Mouse (Mus musculus) ES-Bruce4 (cell line): ENCODE measurements around the gene Olfr1500. TPM values are rescaled to one million over a fixed set of nuclear protein-coding genes. Genes with fewer than 3 reads are reported as not detected.
"Not testable (repeated sequence)": the region's sequence is repeated elsewhere in the genome, so short reads cannot be mapped to it uniquely, and the experiment has no call there.

Experiments used
- H3K27ac ChIP-seq: 2 replicates; pipeline ENCODE4 v1.5.1; 2012; ENCODE audit warnings: low read length, inconsistent platforms; ENCODE audit not compliant: insufficient read depth
- H3K27me3 ChIP-seq: 2 replicates; pipeline ENCODE4 v1.6.1; 2012; ENCODE audit warnings: mild to moderate bottlenecking, low read length, inconsistent platforms; ENCODE audit not compliant: control insufficient read depth, poor library complexity, insufficient read depth, severe bottlenecking
- H3K36me3 ChIP-seq: 2 replicates; pipeline ENCODE4 v1.6.1; 2012; ENCODE audit warnings: inconsistent platforms, mild to moderate bottlenecking, low read length, moderate library complexity; ENCODE audit not compliant: control insufficient read depth, poor library complexity, insufficient read depth, severe bottlenecking
- H3K4me1 ChIP-seq: one replicate; pipeline ENCODE4 v1.8.1; 2011; ENCODE audit warnings: low read length; ENCODE audit not compliant: control insufficient read depth, insufficient read depth
- H3K4me3 ChIP-seq: 2 replicates; pipeline ENCODE4 v1.5.1; 2011; ENCODE audit warnings: low read depth, mild to moderate bottlenecking, low read length
- H3K9ac ChIP-seq: 2 replicates; pipeline ENCODE4 v1.6.1; 2012; ENCODE audit warnings: low read depth, mild to moderate bottlenecking, inconsistent platforms; ENCODE audit not compliant: poor library complexity, severe bottlenecking
- H3K9me3 ChIP-seq: replicated peaks from 2 replicates; pipeline ENCODE4 v1.6.1; 2012; ENCODE audit warnings: mild to moderate bottlenecking, low read length, inconsistent platforms; ENCODE audit not compliant: control insufficient read depth, poor library complexity, insufficient read depth, severe bottlenecking
- CTCF ChIP-seq: IDR thresholded peaks from one replicate; pipeline ENCODE4 v1.8.1; 2011; ENCODE audit warnings: low read depth, low read length
- EP300 ChIP-seq: IDR thresholded peaks from 2 replicates; pipeline ENCODE4 v1.6.1; 2011; ENCODE audit warnings: low read depth, low read length; ENCODE audit not compliant: insufficient read depth
- POLR2A ChIP-seq: IDR thresholded peaks from one replicate; pipeline ENCODE4 v1.8.1; 2011; ENCODE audit warnings: low read length; ENCODE audit not compliant: insufficient read depth
- polyA plus RNA-seq: library from polyadenylated mRNA; stranded (reverse); fragments of >200 nt; gene quantifications from 2 replicates; pipeline ENCODE4 v1.2.4, GENCODE M21; 2011; ENCODE audit warnings: low read depth; ENCODE audit not compliant: missing spikeins, insufficient read depth, insufficient read length

Olfr1500 gene
- polyA plus RNA-seq, result not detected in 2 replicates

DNA sequence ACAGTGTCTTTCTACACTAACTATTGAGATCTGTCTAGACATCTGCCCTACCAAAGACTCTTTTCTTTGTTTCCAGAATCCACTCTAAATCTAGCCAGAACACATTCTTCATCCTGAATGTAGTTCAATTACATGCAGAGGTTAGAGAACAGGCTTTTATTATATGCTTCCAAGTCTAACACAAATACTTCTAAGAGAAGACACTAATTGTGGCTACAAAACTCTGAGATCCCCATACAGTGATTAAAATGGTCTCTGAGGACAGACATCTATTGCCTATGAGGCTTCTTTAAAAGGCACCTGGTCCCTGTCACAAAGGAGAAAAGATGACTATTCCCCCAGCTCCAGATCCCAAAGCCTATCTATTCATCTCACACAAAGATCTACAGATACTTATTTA, at the start of gene Olfr1500:
TSS of gene Olfr1500 (minus strand) at position 101 of the 400 bp plus-strand sequence.
- H3K4me3 ChIP-seq, result no peak within 1 kb of the TSS

GRCm38 (mm10) chr19:13861495-13861894, 31.2 kb upstream of the Olfr1500 start, which contains the start of gene Olfr1502:
Olfr1502 (plus strand) TSS chr19:13861795.
- TF ChIP-seq POLR2A, result no peak
- no peak for TF ChIP-seq CTCF
- no peak for TF ChIP-seq EP300
- H3K27ac ChIP-seq, result no peak within 1 kb of the TSS
- no peaks in the 10 kb centered on the region for H3K36me3 ChIP-seq
- no peaks in the 10 kb centered on the region for H3K27me3 ChIP-seq
- H3K4me3 ChIP-seq, result no peak within 1 kb of the TSS
- H3K9ac ChIP-seq, result no peak within 1 kb of the TSS
- no peaks in the 10 kb centered on the region for H3K4me1 ChIP-seq
- no peaks in the 10 kb centered on the region for H3K9me3 ChIP-seq

More for the DNA sequence above, at the start of gene Olfr1500:
- Histone ChIP-seq H3K36me3 (no peaks in the 10 kb centered on the region), H3K4me1 (no peaks in the 10 kb centered on the region), H3K9me3 (no peaks in the 10 kb centered on the region), H3K9ac (no peak within 1 kb of the TSS), H3K27ac (no peak within 1 kb of the TSS), H3K27me3 (no peaks in the 10 kb centered on the region)
- TF ChIP-seq CTCF (no peak), POLR2A (no peak), EP300 (no peak)

- not testable (repeated sequence) for H3K9ac ChIP-seq, H3K36me3 ChIP-seq, H3K4me1 ChIP-seq, H3K9me3 ChIP-seq, H3K27ac ChIP-seq, H3K4me3 ChIP-seq, H3K27me3 ChIP-seq
Observed at GRCm38 (mm10) chr19:13850592-13850991, 20.3 kb upstream of the Olfr1500 start, which contains the start of gene Olfr1501. Olfr1501 (minus strand) TSS chr19:13850692.

GRCm38 (mm10) chr19:13828447-13828846, 1.8 kb downstream of the Olfr1500 start:
- Histone ChIP-seq H3K4me3 (no peak overlapping the region), H3K27ac (no peak overlapping the region), H3K36me3 (no peaks in the 10 kb centered on the region), H3K27me3 (no peaks in the 10 kb centered on the region), H3K4me1 (no peaks in the 10 kb centered on the region), H3K9me3 (no peaks in the 10 kb centered on the region), H3K9ac (no peak overlapping the region)
- TF ChIP-seq CTCF (no peak), POLR2A (no peak), EP300 (no peak)

DNA sequence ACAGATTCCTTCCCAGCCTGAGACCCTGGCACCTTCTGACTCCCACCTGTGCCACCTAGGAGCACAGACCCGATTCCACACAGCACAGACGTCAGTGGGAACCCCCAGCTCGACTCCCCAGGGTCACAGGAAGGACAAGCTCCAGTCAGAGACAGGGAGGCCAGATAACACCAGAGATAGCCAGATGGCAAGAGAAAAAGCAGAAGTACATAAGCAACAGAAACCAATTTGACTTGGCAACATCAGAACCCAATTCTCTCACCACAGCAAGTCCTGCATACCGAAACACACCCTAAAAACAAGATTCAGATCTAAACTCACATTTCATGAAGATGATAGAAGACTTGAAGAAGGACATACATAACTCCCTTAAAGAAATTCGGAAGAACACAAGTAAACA, 9.4 kb downstream of the Olfr1500 start:
- Histone ChIP-seq H3K27ac (no peak overlapping the region), H3K4me1 (no peaks in the 10 kb centered on the region), H3K36me3 (no peaks in the 10 kb centered on the region), H3K9me3 (no peaks in the 10 kb centered on the region), H3K27me3 (no peaks in the 10 kb centered on the region), H3K4me3 (no peak overlapping the region), H3K9ac (no peak overlapping the region)
- TF ChIP-seq POLR2A (no peak), CTCF (no peak), EP300 (no peak)

- Histone ChIP-seq H3K9ac (no peak within 1 kb of the TSS), H3K4me3 (no peak within 1 kb of the TSS), H3K4me1 (no peaks in the 10 kb centered on the region), H3K27ac (no peak within 1 kb of the TSS), H3K27me3 (no peaks in the 10 kb centered on the region), H3K36me3 (no peaks in the 10 kb centered on the region), H3K9me3 (no peaks in the 10 kb centered on the region)
- TF ChIP-seq CTCF, result no peak
- no peak for TF ChIP-seq POLR2A
- no peak for TF ChIP-seq EP300
Observed at GRCm38 (mm10) chr19:13819347-13819746, 10.9 kb downstream of the Olfr1500 start, which contains the start of gene Olfr1499. Olfr1499 (minus strand) TSS chr19:13819447.
